Mouse (Mus musculus): ENCODE results near the gene Ptpn13.

GRCm38 (mm10) chr5:103442921-103443320 lies 17.9 kb downstream of the Ptpn13 start:
- no peak for TF ChIP-seq CTCF (IDR thresholded peaks at IDR 0.05; ENCODE audit: low read depth, low read length)
- no peak for TF ChIP-seq POLR2A (IDR thresholded peaks at IDR 0.05; ENCODE audit: borderline replicate concordance, low read depth, low read length)

Data from bone marrow macrophage, adult 2 months (primary cell).